Mouse (Mus musculus) lung, embryonic 15.5 days (tissue): ENCODE results near the gene Cbx8. TPM values are rescaled to one million over a fixed set of nuclear protein-coding genes. Genes with fewer than 3 reads are reported as not detected.

Source experiments
- ATAC-seq: fragments of 200-750 bp; cut with Nextera tagmentation; 2 replicates; pipeline ENCODE4 v1.8.0; 2017; ENCODE audit warnings: moderate number of reproducible peaks, borderline replicate concordance; ENCODE audit not compliant: low FRiP score, low TSS enrichment; ENCODE audit errors: extremely low read depth
- H3K27ac ChIP-seq: fragments of 300-500 bp; sonication (generic); 2 replicates; pipeline ENCODE4 v1.5.1; 2015; ENCODE audit warnings: moderate library complexity, mild to moderate bottlenecking, inconsistent platforms
- H3K27me3 ChIP-seq: fragments of 300-500 bp; sonication (generic); 2 replicates; pipeline ENCODE4 v1.6.1; 2015; ENCODE audit warnings: inconsistent platforms
- H3K36me3 ChIP-seq: fragments of 300-500 bp; sonication (generic); 2 replicates; pipeline ENCODE4 v1.6.1; 2015; ENCODE audit warnings: inconsistent platforms
- H3K4me1 ChIP-seq: fragments of 300-500 bp; sonication (generic); 2 replicates; pipeline ENCODE4 v1.6.1; 2015; ENCODE audit warnings: inconsistent platforms
- H3K4me2 ChIP-seq: fragments of 300-500 bp; sonication (generic); 2 replicates; pipeline ENCODE4 v1.6.1; 2015; ENCODE audit warnings: inconsistent platforms, mild to moderate bottlenecking, moderate library complexity
- H3K4me3 ChIP-seq: fragments of 300-500 bp; sonication (generic); 2 replicates; pipeline ENCODE4 v1.5.1; 2015; ENCODE audit warnings: mild to moderate bottlenecking, inconsistent platforms
- H3K9ac ChIP-seq: fragments of 300-500 bp; sonication (generic); 2 replicates; pipeline ENCODE4 v1.6.1; 2015; ENCODE audit warnings: inconsistent platforms
- H3K9me3 ChIP-seq: fragments of 300-500 bp; sonication (generic); 2 replicates; pipeline ENCODE4 v1.6.1; 2016; ENCODE audit warnings: inconsistent platforms
- WGBS: fragments of 180-500 bp; shearing (Covaris S2); methylation state at CpG from one replicate; pipeline ENCODE4 v1.1.7; 2015; 5-methylcytosine and 5-hydroxymethylcytosine counted together
- polyA plus RNA-seq: library from polyadenylated mRNA; unstranded; fragments of >200 nt; fragmentation: Nextera tagmentation; extraction: Ambion mirVana; gene quantifications from 2 replicates; pipeline ENCODE4 v1.2.1, GENCODE M21; 2015

Gene Cbx8
- polyA plus RNA-seq, 1 experiment from 2014 or later = 11.3 TPM

- Histone ChIP-seq H3K9ac (no peak overlapping the region), H3K9me3 (no peaks in the 10 kb centered on the region), H3K27me3 (peaks cover 82% of the 10 kb centered on the region), H3K4me1 (peaks cover 67% of the 10 kb centered on the region), H3K36me3 (peaks cover 9% of the 10 kb centered on the region), H3K27ac (no peak overlapping the region), H3K4me2 (peak overlapping the region; percentile 99), H3K4me3 (no peak overlapping the region)
- ATAC-seq = no peak
- 8% methylated on average over 4 of the region's 4 CpGs for WGBS
Measured at GRCm38 (mm10) chr11:119043273-119043540, 2.4 kb upstream of the Cbx8 start.

DNA sequence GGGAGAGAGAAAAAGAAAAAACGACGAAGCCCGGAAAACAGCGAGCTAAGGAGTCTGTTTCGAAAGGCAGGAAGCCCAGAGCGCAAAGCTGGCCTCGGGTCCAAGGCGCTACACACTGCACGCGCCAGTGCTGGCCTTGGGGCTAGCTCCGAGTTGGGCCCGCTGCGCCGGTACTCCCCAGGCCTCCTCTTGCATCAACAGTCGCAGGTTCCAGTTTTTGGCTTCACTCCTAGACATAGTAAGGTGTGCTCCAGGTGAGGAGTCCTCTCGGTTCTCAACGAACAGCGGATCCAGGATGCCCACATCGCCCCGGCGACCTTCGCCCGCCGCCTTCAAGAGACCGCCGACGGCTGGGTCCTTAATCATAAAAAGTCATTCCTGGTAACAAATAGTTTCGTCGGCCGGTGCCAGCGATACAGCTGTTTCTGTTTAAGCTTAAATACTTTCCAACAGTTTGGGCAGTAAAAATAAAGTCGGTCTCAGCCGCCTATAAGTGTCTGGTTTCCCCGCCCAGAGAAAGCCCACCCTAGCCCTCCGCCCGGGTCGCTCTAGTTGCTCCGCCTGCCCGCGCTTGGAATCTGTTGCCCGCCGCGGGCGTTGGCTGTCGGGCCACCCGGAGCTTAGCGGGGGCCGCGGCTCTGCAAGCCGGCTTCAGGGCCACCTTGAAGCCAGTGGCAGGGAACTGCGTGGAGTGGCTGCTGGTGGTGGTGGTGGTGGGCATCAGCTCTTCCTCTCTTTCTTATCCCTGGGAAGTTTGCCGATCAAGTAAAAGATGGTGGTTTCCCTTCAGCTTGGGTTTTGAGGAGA, 1.9 kb upstream of the Cbx8 start:
- H3K27me3 ChIP-seq = peaks cover 82% of the 10 kb centered on the region
- peak overlapping the region; percentile 99 for H3K4me2 ChIP-seq
- peaks cover 67% of the 10 kb centered on the region for H3K4me1 ChIP-seq
- H3K4me3 ChIP-seq = peak overlapping the region; percentile 17
- ATAC-seq = no peak
- WGBS = 1% methylated on average over 52 of the region's 52 CpGs
- H3K9me3 ChIP-seq = no peaks in the 10 kb centered on the region
- no peak overlapping the region for H3K9ac ChIP-seq
- H3K27ac ChIP-seq = no peak overlapping the region
- H3K36me3 ChIP-seq = peaks cover 9% of the 10 kb centered on the region

DNA sequence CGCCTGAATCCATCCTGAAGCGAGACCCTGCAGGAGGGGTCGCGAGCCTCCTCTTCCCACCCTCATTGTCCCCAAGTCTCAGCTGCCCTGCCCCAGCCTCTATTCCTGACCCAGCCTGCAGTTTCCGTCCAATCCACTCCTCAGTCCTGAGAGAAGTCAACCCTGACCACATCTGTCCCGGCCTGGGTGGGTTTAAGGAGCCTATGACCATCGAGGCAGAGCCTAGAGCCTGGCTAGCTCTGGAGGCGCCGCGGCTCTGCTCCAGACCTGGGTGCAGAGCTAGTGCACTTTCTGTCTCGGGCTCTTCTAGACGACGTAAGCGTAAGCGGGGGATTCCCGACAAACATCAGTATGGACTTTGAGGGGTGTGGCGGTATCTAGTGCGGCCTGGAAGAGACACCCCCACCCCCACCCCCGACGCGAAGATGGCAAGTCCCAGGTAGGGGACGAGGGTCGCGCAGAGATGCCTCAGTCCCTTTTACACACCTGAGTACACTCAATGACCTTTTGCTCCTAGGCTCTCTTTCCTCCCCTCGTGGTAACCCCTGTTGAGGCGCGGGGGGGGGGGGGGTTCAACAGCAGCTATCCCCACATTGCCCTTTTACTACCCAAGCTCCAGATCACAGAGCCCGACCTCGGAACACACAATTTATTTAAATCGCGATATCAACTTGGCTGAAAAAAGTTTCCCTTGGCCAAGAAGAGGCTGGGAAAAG, 1.1 kb upstream of the Cbx8 start:
- H3K9me3 ChIP-seq = no peaks in the 10 kb centered on the region
- no peak overlapping the region for H3K27ac ChIP-seq
- WGBS = under 1% methylated on average over 31 of the region's 31 CpGs
- peak overlapping the region; percentile 81 for H3K4me3 ChIP-seq
- peak overlapping the region; percentile 99 for H3K4me2 ChIP-seq
- no peak for ATAC-seq
- H3K9ac ChIP-seq = peak overlapping the region; percentile 55; the same call in 1 of the 2 replicates
- peaks cover 9% of the 10 kb centered on the region for H3K36me3 ChIP-seq
- peaks cover 82% of the 10 kb centered on the region for H3K27me3 ChIP-seq
- peaks cover 68% of the 10 kb centered on the region for H3K4me1 ChIP-seq

- Histone ChIP-seq H3K4me1 (peaks cover 65% of the 10 kb centered on the region), H3K4me2 (peak overlapping the region; percentile 99), H3K9ac (peak overlapping the region; percentile 55), H3K4me3 (peak overlapping the region; percentile 81), H3K27me3 (peaks cover 82% of the 10 kb centered on the region), H3K36me3 (peaks cover 9% of the 10 kb centered on the region), H3K9me3 (no peaks in the 10 kb centered on the region), H3K27ac (no peak overlapping the region)
- no peak; the same call in 1 of the 2 replicates for ATAC-seq
- under 1% methylated on average over 31 of the region's 31 CpGs for WGBS
Measured at GRCm38 (mm10) chr11:119041325-119041716, 552 bp upstream of the Cbx8 start.

DNA sequence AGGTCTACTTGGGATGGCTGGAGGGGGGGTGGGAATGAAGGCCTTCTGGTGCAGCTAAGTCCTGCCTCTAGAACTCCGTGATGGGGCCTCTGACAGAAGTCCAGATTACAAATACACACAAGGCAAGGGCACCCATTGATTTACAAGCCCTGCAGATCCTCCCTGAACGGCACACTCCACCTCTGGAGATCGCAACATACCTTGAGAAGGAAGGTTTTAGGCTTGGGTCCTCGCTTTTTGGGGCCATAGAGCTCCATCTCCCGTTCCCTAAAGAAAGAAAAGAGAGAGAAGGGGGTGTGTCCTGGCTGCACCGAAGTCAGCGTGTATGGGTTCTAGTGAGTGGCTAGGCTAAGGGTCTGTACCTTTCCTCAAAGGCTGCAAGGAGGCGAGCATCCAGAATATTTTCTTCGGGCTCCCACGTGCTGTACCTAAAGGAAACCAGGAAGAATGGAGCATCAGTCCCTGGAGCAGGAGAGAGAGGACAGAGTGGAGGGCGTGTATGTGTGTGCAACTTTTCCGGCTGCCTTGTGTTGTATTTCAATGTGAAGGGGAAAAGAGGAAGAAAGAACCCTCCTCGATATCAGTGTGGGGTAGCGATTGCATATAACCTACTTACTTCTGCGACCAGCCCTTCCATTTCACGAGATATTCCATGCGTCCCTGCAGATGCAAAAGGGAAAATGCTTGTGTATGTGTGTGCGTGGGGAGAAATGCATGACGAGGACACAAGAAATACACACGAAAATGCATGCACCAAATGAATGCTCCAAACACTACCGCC, 847 bp downstream of the Cbx8 start:
- peak overlapping the region; percentile 87 for H3K4me2 ChIP-seq
- H3K9me3 ChIP-seq = no peaks in the 10 kb centered on the region
- H3K27me3 ChIP-seq = peaks cover 82% of the 10 kb centered on the region
- H3K9ac ChIP-seq = peak overlapping the region; percentile 84
- WGBS = 13% methylated on average over 21 of the region's 21 CpGs
- peaks cover 9% of the 10 kb centered on the region for H3K36me3 ChIP-seq
- H3K4me1 ChIP-seq = peaks cover 66% of the 10 kb centered on the region
- H3K4me3 ChIP-seq = peak overlapping the region; percentile 81
- peak overlapping the region; percentile 81; the same call in 1 of the 2 replicates for H3K27ac ChIP-seq
- ATAC-seq = no peak

- no peak overlapping the region for H3K4me3 ChIP-seq
- H3K27ac ChIP-seq = no peak overlapping the region
- ATAC-seq = no peak
- peaks cover 67% of the 10 kb centered on the region for H3K4me1 ChIP-seq
- no peak overlapping the region for H3K9ac ChIP-seq
- H3K27me3 ChIP-seq = peaks cover 82% of the 10 kb centered on the region
- peaks cover 9% of the 10 kb centered on the region for H3K36me3 ChIP-seq
- H3K4me2 ChIP-seq = peak overlapping the region; percentile 87; the same call in 1 of the 2 replicates
- no peaks in the 10 kb centered on the region for H3K9me3 ChIP-seq
- WGBS = 67% methylated on average over 22 of the region's 22 CpGs
Measured at GRCm38 (mm10) chr11:119038744-119039484, 1.9 kb downstream of the Cbx8 start.

- peaks cover 9% of the 10 kb centered on the region for H3K36me3 ChIP-seq
- no peak for ATAC-seq
- H3K9me3 ChIP-seq = no peaks in the 10 kb centered on the region
- H3K27ac ChIP-seq = no peak overlapping the region
- WGBS = 15% methylated on average over 18 of the region's 18 CpGs
- peaks cover 80% of the 10 kb centered on the region for H3K27me3 ChIP-seq
- H3K9ac ChIP-seq = peak overlapping the region; percentile 35; the same call in 1 of the 2 replicates
- peak overlapping the region; percentile 77 for H3K4me2 ChIP-seq
- H3K4me1 ChIP-seq = peaks cover 67% of the 10 kb centered on the region
- H3K4me3 ChIP-seq = peak overlapping the region; percentile 39
Measured at GRCm38 (mm10) chr11:119037780-119038401, 2.9 kb downstream of the Cbx8 start.

GRCm38 (mm10) chr11:119036934-119037779, 3.6 kb downstream of the Cbx8 start:
- WGBS = 2% methylated on average over 57 of the region's 57 CpGs
- peak overlapping the region; percentile 77 for H3K4me2 ChIP-seq
- ATAC-seq = no peak
- H3K27me3 ChIP-seq = peaks cover 73% of the 10 kb centered on the region
- peaks cover 9% of the 10 kb centered on the region for H3K36me3 ChIP-seq
- peaks cover 60% of the 10 kb centered on the region for H3K4me1 ChIP-seq
- H3K27ac ChIP-seq = no peak overlapping the region
- H3K4me3 ChIP-seq = peak overlapping the region; percentile 39
- H3K9ac ChIP-seq = peak overlapping the region; percentile 35
- no peaks in the 10 kb centered on the region for H3K9me3 ChIP-seq

DNA sequence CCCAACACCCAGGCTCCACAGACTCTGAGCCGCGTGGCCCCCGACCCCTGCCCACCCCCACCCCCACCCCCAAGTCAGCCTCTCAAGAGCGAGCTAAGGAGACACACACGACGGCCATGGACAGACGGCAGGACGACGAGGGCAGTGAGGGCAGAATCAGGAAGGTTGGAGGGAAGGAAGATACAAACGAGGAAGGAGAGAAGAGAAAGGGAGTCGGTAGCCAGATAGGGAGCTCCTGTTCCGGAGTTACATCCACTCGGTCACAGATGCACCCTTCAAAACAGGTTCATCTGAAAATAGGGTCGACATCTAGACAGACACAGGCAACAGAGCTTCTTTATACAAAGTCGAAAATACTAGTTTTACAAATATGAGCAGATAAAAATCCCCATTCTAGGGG, 4.3 kb downstream of the Cbx8 start:
- no peak overlapping the region for H3K27ac ChIP-seq
- H3K9me3 ChIP-seq = no peaks in the 10 kb centered on the region
- H3K36me3 ChIP-seq = peaks cover 9% of the 10 kb centered on the region
- H3K4me1 ChIP-seq = peaks cover 53% of the 10 kb centered on the region
- H3K4me3 ChIP-seq = no peak overlapping the region
- H3K9ac ChIP-seq = no peak overlapping the region
- ATAC-seq = no peak
- H3K4me2 ChIP-seq = no peak overlapping the region
- H3K27me3 ChIP-seq = peaks cover 66% of the 10 kb centered on the region
- WGBS = 8% methylated on average over 15 of the region's 15 CpGs

DNA sequence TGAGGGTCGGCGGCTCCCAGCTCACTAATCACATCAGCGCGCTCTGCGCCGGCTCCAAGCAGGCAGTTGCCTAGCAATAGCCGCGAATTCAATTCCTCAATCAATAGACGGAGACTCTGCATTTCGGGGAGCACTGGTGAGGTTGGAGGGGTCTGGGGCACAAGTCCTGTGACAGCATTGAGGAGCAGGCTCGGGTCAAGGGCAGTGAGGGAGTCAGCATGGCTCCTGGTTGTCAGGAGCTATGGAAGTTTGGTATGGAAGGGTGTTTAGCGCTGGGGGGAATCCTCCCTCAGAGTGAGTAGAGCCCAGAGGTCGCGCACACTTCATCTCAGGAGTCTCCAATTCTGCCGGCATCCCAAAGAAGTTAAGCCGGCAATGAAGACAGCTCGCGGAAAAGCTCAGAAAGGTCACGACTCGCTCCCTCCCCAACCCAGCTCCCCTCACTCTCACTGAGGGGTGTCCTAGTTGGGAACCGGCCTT, 5.0 kb downstream of the Cbx8 start:
- Histone ChIP-seq H3K4me3 (no peak overlapping the region), H3K9ac (no peak overlapping the region), H3K9me3 (no peaks in the 10 kb centered on the region), H3K4me1 (peaks cover 51% of the 10 kb centered on the region), H3K36me3 (peaks cover 12% of the 10 kb centered on the region), H3K4me2 (no peak overlapping the region), H3K27me3 (peaks cover 63% of the 10 kb centered on the region), H3K27ac (no peak overlapping the region)
- WGBS = 8% methylated on average over 21 of the region's 21 CpGs
- ATAC-seq = no peak
